Mouse (Mus musculus) activated CD4-positive, CD25-positive, alpha-beta regulatory T cell, adult 4 months (primary cell): Measurements from ENCODE around the gene Grid2. TPM values are rescaled to one million over a fixed set of nuclear protein-coding genes. Genes with fewer than 3 reads are reported as not detected.

Experiments
- ATAC-seq: one replicate; pipeline ENCODE4 v1.8.0; 2017
- polyA plus RNA-seq, 2 experiments: library from polyadenylated mRNA; unstranded; fragments of 100-300 nt; shearing (Covaris generic); gene quantifications; one replicate each; pipeline ENCODE4 v1.2.1; 2017

The Grid2 gene
- polyA plus RNA-seq, 2 experiments from 2014 or later, result 0.16 TPM; not detected in 1

GRCm38 (mm10) chr6:64616843-64617242, 1361.2 kb downstream of the Grid2 start:
- no peak for ATAC-seq

DNA sequence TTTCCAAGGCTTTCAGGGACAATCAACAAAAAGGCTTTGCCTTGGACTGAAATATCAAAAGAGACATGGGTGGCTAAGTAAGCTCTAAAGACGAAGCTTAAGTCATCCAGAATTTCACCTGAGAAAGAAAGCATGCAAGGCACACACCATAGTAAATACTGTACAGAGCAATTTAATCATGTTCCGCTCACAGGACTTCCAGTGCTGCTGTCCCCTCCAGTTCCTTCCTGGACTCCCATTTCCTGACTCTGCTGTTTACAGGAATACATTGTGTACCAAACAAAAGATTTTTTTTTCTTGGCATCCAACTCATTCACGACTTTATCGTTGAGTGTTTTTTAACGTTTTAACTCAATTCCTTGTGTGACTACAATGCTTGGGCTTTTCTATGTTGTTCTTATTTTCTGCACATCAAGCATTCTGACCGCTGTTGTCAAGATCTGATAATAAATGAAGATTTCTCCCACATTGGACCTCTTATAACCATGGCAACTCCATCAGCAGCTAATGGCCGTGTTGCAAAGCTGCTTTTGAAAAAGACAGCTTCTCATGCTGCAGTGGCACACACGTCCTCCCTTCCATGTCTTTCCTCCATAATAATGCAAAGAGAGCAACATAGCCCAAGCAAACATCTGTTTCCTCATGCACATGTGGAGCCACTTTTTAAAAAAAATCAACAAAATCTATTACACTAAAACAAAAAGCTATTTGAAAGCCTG, 1361.9 kb downstream of the Grid2 start:
- no peak for ATAC-seq

DNA sequence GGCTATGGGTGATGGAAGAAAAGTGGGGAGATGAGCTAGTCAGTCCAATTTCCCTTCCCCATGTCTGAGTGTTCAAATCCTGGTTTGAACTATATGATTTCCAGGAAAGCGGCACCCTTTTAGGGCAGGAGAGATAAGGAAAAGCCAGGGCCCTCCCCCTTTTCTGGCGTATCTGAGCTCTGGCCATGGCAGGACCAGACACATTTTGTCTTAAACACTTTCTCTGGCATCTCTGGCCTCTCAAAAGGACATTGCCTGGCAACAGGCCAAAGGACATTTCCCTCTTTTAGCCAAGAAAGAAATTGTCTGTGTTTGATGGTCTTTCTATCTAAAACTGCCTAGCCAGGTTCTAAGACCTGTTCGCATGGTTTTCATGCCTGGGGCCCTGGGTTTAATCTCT, 1367.7 kb downstream of the Grid2 start:
- ATAC-seq, result no peak

- ATAC-seq, result no peak
These were observed 1392.0 kb downstream of the Grid2 start for GRCm38 (mm10) chr6:64647661-64648060.

- no peak for ATAC-seq
These were observed 1392.5 kb downstream of the Grid2 start for GRCm38 (mm10) chr6:64648196-64648595.

- ATAC-seq, result peak; percentile 76
These were observed 1393.9 kb downstream of the Grid2 start for GRCm38 (mm10) chr6:64649296-64650226.

- ATAC-seq, result no peak
These were observed 1395.1 kb downstream of the Grid2 start for GRCm38 (mm10) chr6:64650765-64651164.

- ATAC-seq, result no peak
These were observed 1415.3 kb downstream of the Grid2 start for GRCm38 (mm10) chr6:64671010-64671409.

DNA sequence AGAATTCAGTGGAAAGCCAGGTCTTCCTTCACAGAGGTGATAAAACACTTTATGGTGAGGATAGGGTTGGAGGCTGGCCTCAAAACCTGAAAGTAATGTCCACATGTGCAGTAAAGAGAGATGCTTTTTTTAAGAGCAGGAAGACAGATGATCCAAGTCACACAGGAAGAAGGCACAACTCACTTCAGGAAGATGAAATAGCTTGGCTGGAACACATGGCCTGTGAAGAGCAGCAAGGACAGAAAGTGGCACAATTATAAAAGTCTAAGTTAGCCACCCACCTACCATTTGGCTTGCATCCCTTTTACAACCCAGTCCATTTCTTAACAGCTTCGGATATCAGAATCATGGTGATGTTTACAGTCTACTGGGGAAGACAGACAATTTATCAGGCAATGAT, 1423.1 kb downstream of the Grid2 start:
- no peak for ATAC-seq

GRCm38 (mm10) chr6:64683974-64684373, 1428.3 kb downstream of the Grid2 start:
- no peak for ATAC-seq

- no peak for ATAC-seq
These were observed 1429.3 kb downstream of the Grid2 start for GRCm38 (mm10) chr6:64684973-64685372.

DNA sequence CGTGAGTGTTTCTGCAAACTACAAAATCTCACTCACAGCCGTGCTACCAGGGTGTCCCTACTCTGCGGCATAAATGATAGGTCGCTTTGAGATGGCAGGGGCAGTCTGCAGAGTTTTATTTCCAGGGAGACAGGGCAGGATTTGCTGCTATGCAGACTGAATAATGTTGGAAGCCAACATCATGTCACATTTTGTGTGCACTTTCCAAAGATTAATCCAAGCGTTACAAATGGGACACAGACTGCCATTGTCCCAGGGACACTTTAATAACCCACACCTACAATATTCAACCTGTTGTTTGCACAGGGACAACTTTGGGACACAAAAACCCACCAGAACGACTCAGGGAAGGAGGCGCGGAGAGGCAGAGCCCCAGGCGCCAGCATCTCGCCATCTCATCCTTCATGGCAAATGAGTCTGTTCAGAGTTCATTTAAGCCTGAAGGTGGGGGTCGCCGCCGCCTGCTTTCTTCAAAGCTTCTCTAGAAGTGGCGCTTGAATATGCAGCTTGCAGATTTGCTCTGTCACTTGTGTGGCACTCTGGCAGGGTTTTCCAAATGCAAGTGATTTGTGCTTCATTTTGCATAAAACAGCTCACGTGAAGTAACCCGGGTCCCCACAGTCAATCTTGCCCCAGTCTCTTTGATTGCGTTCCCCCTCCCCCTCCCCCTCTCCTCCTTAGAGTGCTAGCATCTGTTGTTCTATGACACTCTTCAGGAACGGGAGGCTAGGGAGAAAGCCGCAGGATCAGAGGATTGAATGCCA, 1432.7 kb downstream of the Grid2 start:
- ATAC-seq, result no peak

DNA sequence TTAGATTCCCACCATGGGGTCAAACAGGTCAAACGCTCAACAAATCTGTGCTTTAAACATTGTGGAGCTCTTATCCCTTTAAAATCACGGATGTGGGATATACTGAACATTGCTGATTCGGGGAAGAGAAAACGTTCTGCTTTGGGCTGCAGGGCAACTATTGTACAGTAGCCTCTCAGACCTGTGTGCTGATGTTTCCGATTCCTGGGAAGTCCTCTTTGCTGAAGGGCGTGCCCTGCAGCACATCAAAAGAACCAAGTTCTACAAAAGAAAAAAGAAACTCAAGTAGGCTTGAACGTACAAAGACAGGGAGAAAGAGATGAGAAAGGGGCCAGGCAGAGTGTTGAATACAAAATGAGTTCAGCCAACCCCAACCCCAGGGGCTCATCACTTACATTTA, 1439.0 kb downstream of the Grid2 start:
- ATAC-seq, result no peak

DNA sequence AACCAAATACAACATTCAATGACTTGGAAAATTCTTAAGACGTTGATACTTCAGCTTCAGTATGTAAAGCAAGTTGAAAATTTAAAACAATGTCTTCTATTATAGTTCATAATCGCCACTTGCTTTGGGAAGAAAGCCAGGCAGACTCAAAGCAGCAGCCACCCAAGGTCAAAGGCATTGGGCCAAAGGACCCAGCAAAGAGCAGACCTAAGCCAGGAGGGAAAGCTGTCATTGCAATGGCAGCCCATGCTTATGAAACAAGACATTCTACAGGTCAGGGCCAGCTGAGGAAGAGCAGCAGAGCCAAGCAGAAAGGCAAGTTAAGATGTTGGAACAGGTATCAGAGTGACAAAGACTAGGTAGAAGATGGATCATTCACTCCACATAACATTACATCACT, 1448.0 kb downstream of the Grid2 start:
- ATAC-seq, result no peak

- ATAC-seq, result no peak
These were observed 1472.2 kb downstream of the Grid2 start for GRCm38 (mm10) chr6:64727751-64728403.

GRCm38 (mm10) chr6:64728499-64729198, 1473.0 kb downstream of the Grid2 start, which contains the start of gene Atoh1:
Atoh1 (plus strand) TSS chr6:64729125.
- no peak for ATAC-seq

GRCm38 (mm10) chr6:64729231-64730011, 1473.7 kb downstream of the Grid2 start:
- ATAC-seq, result no peak

DNA sequence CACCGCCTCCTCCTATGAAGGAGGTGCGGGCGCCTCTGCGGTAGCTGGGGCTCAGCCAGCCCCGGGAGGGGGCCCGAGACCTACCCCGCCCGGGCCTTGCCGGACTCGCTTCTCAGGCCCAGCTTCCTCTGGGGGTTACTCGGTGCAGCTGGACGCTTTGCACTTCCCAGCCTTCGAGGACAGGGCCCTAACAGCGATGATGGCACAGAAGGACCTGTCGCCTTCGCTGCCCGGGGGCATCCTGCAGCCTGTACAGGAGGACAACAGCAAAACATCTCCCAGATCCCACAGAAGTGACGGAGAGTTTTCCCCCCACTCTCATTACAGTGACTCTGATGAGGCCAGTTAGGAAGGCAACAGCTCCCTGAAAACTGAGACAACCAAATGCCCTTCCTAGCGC, 1474.4 kb downstream of the Grid2 start:
- ATAC-seq, result no peak

DNA sequence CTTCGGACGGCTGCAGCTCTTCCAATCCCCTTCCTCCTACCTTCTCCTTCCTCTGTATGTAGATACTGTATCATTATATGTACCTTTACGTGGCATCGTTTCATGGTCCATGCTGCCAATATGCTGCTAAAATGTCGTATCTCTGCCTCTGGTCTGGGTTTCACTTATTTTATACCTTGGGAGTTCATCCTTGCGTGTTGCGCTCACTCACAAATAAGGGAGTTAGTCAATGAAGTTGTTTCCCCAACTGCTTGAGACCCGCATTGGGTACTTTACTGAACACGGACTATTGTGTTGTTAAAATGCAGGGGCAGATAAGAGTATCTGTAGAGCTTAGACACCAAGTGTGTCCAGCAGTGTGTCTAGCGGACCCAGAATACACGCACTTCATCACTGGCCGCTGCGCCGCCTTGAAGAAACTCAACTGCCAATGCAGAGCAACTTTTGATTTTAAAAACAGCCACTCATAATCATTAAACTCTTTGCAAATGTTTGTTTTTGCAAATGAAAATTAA, 1474.9 kb downstream of the Grid2 start:
- ATAC-seq, result no peak

GRCm38 (mm10) chr6:64731126-64731525, 1475.5 kb downstream of the Grid2 start:
- ATAC-seq, result no peak
